Mouse (Mus musculus) heart, embryonic 16.5 days (tissue): ENCODE measurements around the gene Mapk9. TPM values are rescaled to one million over a fixed set of nuclear protein-coding genes. Genes with fewer than 3 reads are reported as not detected.

Experiments used
- ATAC-seq: fragments of 200-750 bp; cut with Nextera tagmentation; replicated peaks from 2 replicates; pipeline ENCODE4 v1.8.0; 2017; ENCODE audit warnings: moderate number of reproducible peaks; ENCODE audit not compliant: insufficient read depth, low FRiP score; ENCODE audit errors: extremely low read depth
- H3K27ac ChIP-seq: fragments of 300-500 bp; sonication (generic); 2 replicates; pipeline ENCODE4 v1.5.1; 2014; ENCODE audit warnings: mild to moderate bottlenecking, low read length, control low read depth, moderate library complexity
- H3K27me3 ChIP-seq: fragments of 300-500 bp; sonication (generic); 2 replicates; pipeline ENCODE4 v1.6.1; 2014; ENCODE audit warnings: low read length, mixed read lengths; ENCODE audit not compliant: control insufficient read depth, insufficient read depth
- H3K36me3 ChIP-seq: fragments of 300-500 bp; sonication (generic); 2 replicates; pipeline ENCODE4 v1.6.1; 2014; ENCODE audit not compliant: control insufficient read depth, insufficient read depth
- H3K4me1 ChIP-seq: fragments of 300-500 bp; sonication (generic); 2 replicates; pipeline ENCODE4 v1.6.1; 2014; ENCODE audit warnings: low read length, mixed read lengths; ENCODE audit not compliant: control insufficient read depth, insufficient read depth
- H3K4me2 ChIP-seq: fragments of 300-500 bp; sonication (generic); 2 replicates; pipeline ENCODE4 v1.6.1; 2014; ENCODE audit warnings: low read depth, mild to moderate bottlenecking, control low read depth, low read length
- H3K4me3 ChIP-seq: fragments of 300-500 bp; sonication (generic); 2 replicates; pipeline ENCODE4 v1.5.1; 2014; ENCODE audit warnings: mild to moderate bottlenecking, control low read depth, low read length
- H3K9ac ChIP-seq: fragments of 300-500 bp; sonication (generic); 2 replicates; pipeline ENCODE4 v1.6.1; 2014; ENCODE audit warnings: low read length, control low read depth
- H3K9me3 ChIP-seq: fragments of 300-500 bp; sonication (generic); replicated peaks from 2 replicates; pipeline ENCODE4 v1.6.1; 2016; ENCODE audit warnings: low read length; ENCODE audit not compliant: control insufficient read depth
- WGBS: fragments of 180-500 bp; shearing (Covaris S2); extraction: QIAGEN DNeasy Blood & Tissue Kit; methylation state at CpG from one replicate; pipeline ENCODE4 v1.1.7; 2014; 5-methylcytosine and 5-hydroxymethylcytosine counted together
- polyA plus RNA-seq: library from polyadenylated mRNA; unstranded; fragments of >200 nt; fragmentation: Nextera tagmentation; extraction: Ambion mirVana; gene quantifications from 2 replicates; pipeline ENCODE4 v1.2.1, GENCODE M21; 2015

Mapk9 gene
- polyA plus RNA-seq, 1 experiment from 2014 or later = 36.5 TPM

DNA sequence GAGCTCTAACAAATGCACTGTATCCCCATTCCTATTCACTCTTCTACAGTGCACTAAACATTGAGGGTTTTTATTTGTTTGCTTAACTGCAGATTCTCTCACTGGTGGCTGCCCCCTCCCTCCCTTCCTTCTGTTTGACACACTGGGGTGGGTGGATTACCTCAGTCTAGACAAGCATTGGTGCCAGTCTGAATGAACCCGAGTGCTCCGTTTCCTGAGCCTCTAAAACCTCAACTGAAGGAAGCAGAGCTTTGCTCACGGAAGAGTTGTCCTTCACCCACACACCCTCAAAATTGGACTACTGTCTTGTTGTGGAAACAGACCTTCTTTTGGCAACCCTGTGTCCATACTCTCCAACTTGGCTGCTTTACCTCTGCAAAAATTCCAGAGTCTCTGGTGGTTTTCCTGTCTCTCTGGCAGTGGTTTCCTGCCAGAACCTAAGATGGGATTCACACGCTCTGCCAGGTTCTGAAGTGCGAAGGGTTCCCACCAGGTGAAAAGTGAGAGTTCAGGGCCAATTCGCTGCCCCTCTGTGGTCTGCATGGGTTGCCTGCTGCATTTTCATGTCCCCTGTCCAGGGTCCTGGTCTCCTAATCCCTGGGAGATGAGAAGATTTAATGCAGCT is 49.5 kb downstream of the Mapk9 start:
- 45% methylated on average over 6 of the region's 6 CpGs for WGBS
- no peak overlapping the region for H3K4me3 ChIP-seq
- peaks cover 13% of the 10 kb centered on the region for H3K27me3 ChIP-seq
- no peak overlapping the region for H3K27ac ChIP-seq
- H3K9me3 ChIP-seq = 0 out of 2 replicates have a peak, but pooled peaks cover 4% of the 10 kb centered on the region
- H3K4me2 ChIP-seq = no peak overlapping the region
- no peaks in the 10 kb centered on the region for H3K4me1 ChIP-seq
- H3K9ac ChIP-seq = no peak overlapping the region
- no peaks in the 10 kb centered on the region for H3K36me3 ChIP-seq
- ATAC-seq = no peak

DNA sequence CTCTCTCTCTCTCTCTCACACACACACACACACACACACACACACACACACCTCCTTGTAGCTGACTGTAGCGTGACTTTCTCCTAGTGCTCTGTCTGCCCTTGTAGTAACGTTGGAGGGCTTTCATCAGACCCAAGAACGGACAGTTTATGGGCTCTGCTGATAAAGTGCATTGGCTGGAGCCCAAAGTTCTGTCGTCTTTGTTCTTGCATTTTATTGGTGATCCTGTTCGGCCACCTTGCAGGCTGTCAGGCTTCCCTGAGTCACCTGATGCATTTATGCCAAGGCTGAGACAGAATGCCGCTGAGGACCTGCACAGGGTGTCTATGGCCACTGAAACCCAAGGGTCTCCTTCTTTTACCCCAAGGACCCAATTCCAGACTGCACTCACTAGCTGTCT is 53.5 kb downstream of the Mapk9 start:
- Histone ChIP-seq H3K9me3 (0 out of 2 replicates have a peak, but pooled peaks cover 4% of the 10 kb centered on the region), H3K27ac (no peak overlapping the region), H3K4me1 (no peaks in the 10 kb centered on the region), H3K9ac (no peak overlapping the region), H3K4me2 (no peak overlapping the region), H3K27me3 (peaks cover 31% of the 10 kb centered on the region), H3K4me3 (no peak overlapping the region), H3K36me3 (no peaks in the 10 kb centered on the region)
- 33% methylated on average over 6 of the region's 6 CpGs for WGBS
- no peak for ATAC-seq

DNA sequence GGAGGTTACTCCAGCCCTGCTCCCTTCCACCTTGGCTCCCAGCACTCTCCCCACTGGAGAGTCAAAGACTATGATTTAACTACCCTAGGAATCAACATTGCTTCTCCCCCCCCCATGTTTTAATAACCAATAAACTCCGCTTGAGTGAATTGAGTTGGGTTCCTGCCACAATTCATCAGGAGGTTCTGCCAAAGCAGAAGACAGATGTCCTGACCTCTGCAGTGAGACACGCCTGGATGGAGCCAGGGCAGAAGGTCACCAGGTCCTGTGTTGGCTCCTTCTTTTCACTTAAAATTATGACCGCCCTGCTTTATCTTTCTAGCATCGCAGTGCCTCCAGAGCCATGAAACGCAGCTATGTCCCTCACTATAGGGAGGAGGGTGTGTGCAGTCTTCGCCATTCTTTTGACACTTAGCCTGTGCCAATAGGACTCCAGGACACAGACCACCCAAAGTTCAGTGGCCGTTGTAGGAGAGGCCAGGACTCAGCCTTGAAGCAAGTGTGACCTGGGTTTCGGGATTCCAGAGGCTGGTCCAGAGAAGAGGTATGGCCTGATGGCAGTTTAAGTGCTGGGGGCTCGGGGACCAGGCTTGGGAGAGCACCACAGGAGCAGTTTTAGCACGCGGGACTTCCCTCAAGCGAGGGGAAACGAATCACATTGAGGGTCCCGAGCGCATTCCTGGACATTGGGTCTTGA is 54.6 kb downstream of the Mapk9 start:
- Histone ChIP-seq H3K27ac (no peak overlapping the region), H3K9ac (no peak overlapping the region)

DNA sequence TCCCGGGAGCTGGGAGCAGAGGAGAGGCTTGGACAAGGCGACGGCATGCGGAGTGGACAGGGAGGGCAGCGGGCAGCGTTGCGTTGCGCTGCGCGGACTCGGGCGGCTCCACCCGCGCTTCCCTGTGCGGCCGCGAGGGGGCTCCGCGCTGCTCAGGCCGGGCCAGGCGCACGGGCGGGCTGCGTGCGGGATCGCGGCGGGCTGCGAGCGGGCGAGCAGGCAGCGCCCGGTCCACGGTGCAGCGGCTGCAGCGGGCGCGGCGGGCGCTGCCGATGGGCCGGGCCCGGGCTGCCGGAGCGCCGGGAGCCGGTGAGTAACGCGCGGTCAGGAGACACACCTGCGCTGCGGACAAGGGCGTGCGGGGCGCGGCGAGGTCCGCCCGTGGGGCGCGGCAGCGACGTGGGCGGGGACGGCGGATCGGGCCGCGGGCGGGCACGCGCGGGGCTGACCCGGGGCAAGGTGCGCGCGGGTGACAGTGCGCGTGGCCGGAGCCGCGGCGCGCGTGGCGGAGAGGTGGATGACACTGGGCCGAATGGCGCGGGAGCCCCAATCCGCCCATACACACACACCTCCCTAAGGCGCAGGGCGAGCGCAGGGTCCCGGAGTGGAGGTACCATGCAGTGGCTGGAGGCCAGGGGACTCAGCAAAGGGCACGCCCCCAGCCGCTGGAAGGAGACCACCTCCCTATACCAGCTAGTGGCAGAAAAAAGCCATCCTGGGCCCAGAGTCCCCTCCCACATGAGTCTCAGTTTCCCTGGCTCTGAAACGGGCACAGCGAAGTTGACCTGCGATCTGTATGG is 55.3 kb downstream of the Mapk9 start, which contains the start of gene Rasgef1c:
Rasgef1c (plus strand) TSS at position 177 of the 800 bp plus-strand sequence.
- 3% methylated on average over 92 of the region's 99 CpGs for WGBS
- Histone ChIP-seq H3K27ac (no peak within 1 kb of the TSS), H3K9ac (peak within 1 kb of the TSS; percentile 71), H3K9me3 (0 out of 2 replicates have a peak, but pooled peaks cover 4% of the 10 kb centered on the region), H3K4me2 (peak within 1 kb of the TSS; percentile 100), H3K36me3 (no peaks in the 10 kb centered on the region), H3K4me3 (peak within 1 kb of the TSS; percentile 71), H3K27me3 (peaks cover 31% of the 10 kb centered on the region), H3K4me1 (no peaks in the 10 kb centered on the region)
- peak; percentile 79 for ATAC-seq

More for the DNA sequence above, 54.6 kb downstream of the Mapk9 start:
- Histone ChIP-seq H3K4me1 (no peaks in the 10 kb centered on the region), H3K9me3 (0 out of 2 replicates have a peak, but pooled peaks cover 4% of the 10 kb centered on the region), H3K4me3 (peak overlapping the region; percentile 71), H3K36me3 (no peaks in the 10 kb centered on the region), H3K4me2 (peak overlapping the region; percentile 100), H3K27me3 (peaks cover 31% of the 10 kb centered on the region)
- ATAC-seq = no peak
- 26% methylated on average over 15 of the region's 15 CpGs for WGBS

DNA sequence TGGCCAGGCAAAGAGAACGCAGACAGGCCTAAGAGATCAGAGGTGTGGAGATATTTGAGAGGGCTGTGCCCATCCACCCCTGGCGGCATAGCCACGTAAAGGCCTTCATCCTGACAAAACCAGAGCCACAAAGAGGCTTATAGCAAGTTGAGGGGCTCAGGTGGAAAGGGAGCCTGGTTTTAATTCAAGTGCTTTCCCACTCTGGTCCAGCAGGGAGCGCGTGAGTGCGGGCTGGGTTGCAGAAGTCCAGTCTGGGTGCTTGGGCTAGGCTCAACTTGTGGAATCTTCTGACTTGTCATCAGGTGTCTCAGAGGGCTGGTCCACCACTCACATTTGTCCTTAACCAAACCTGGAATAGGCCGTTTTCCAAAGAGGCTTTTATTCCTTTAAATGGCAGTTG is 56.8 kb downstream of the Mapk9 start:
- Histone ChIP-seq H3K9me3 (no peaks in the 10 kb centered on the region), H3K36me3 (no peaks in the 10 kb centered on the region), H3K4me2 (no peak overlapping the region), H3K27ac (no peak overlapping the region), H3K4me3 (no peak overlapping the region), H3K9ac (no peak overlapping the region), H3K27me3 (peaks cover 31% of the 10 kb centered on the region), H3K4me1 (no peaks in the 10 kb centered on the region)
- 13% methylated on average over 7 of the region's 7 CpGs for WGBS
- ATAC-seq = no peak

DNA sequence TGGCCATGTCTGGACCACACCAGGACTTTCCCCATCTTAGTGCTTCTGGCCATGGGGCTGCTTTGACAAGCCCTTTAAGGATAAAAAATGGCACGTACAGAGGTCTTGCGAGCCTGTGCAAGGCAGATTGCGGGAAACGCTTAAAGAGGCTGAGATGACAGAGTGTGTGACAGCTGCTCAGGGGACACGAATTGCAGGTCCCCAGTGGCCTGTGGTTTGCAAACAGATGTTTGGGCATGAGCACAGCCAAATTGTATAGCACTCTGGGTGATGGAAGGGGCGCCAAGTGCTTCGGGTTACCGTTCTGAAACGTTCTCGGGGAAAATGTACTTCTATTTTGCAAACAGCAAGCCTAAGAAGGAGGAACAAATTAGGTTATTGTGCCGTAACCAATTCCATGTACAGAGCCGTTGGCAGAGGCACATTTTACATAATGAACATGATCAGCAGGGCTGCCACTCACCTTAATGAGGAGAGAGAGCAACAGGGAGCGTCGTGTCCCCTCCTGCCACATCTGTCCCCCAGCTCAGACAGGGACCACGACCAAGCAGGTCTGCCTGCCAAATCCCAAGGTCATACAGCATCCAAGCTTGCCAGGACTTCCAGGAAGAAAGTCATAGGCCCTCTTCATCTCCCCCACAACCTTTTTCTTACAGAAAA is 72.1 kb downstream of the Mapk9 start:
- no peaks in the 10 kb centered on the region for H3K4me1 ChIP-seq
- no peaks in the 10 kb centered on the region for H3K36me3 ChIP-seq
- 0 out of 2 replicates have a peak, but pooled peaks cover 2% of the 10 kb centered on the region for H3K27me3 ChIP-seq
- H3K27ac ChIP-seq = no peak overlapping the region
- H3K9me3 ChIP-seq = no peaks in the 10 kb centered on the region
- no peak overlapping the region for H3K4me2 ChIP-seq
- WGBS = 55% methylated on average over 15 of the region's 15 CpGs
- ATAC-seq = no peak
- no peak overlapping the region for H3K9ac ChIP-seq
- no peak overlapping the region for H3K4me3 ChIP-seq

DNA sequence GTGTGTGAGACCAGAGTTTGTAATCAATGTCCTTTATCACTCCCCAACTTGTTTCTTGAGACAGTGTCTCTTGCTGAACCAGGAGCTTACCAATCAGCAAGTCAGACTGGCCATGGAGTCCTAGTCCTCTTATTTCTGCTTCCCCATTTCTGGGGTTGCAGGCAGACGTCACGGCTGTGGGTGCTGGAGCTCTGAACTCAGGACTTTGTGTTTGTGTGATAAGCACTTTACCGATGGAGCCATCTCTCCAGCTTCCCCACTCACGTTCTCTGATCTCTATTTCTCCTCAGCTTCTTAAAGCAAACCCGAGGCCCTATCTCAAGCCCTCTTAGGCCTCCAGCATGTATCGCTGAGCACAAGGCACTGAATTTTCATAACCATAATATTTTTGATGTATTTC is 72.8 kb downstream of the Mapk9 start:
- Histone ChIP-seq H3K27me3 (0 out of 2 replicates have a peak, but pooled peaks cover 2% of the 10 kb centered on the region), H3K9ac (no peak overlapping the region), H3K4me3 (no peak overlapping the region), H3K36me3 (no peaks in the 10 kb centered on the region), H3K9me3 (no peaks in the 10 kb centered on the region), H3K27ac (no peak overlapping the region), H3K4me2 (no peak overlapping the region), H3K4me1 (no peaks in the 10 kb centered on the region)
- 81% methylated on average over 6 of the region's 6 CpGs for WGBS
- ATAC-seq = no peak

DNA sequence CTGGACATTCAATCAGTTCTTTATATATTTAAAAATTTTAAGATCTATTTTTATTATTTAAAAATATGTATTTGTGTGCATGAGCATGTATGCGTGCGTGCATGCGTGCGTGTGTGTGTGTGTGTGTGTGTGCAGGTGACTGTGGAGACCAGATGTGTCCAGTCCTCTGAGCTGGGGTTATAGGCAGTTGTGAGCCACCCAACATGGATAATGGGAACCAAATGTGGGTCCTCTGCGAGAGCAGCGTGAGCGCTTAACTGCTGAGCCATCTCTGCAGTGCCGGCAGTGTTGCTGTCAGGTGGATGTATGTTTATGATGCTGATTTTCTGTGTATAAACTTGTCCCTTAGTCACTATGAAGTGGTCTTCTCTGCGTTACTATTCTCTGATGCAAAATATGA is 77.0 kb downstream of the Mapk9 start:
- no peaks in the 10 kb centered on the region for H3K4me1 ChIP-seq
- H3K36me3 ChIP-seq = no peaks in the 10 kb centered on the region
- WGBS = 89% methylated on average over 9 of the region's 9 CpGs
- H3K4me2 ChIP-seq = no peak overlapping the region
- no peaks in the 10 kb centered on the region for H3K9me3 ChIP-seq
- no peak overlapping the region for H3K27ac ChIP-seq
- no peak overlapping the region for H3K4me3 ChIP-seq
- no peaks in the 10 kb centered on the region; the same call in 1 of the 2 replicates for H3K27me3 ChIP-seq
- no peak for ATAC-seq
- H3K9ac ChIP-seq = no peak overlapping the region
